In genomic region chr12:108794979-108795537, GRCm38 (mm10) we compare ENCODE assay signal across 8 mouse cellular contexts. TPM values are rescaled to one million over a fixed set of nuclear protein-coding genes. Genes with fewer than 3 reads are reported as not detected.
A peak's percentile ranks its signal among the peaks of the same experiment; 100 is the strongest.
DNase-seq lines count a peak whose midpoint lies in the region; ATAC-seq and TF ChIP-seq lines count a peak whose summit lies in the region.

No protein-coding gene starts in this region.

- peak overlapping the region; percentile 96 for H3K9ac ChIP-seq in heart, adult 2 months (ENCODE audit: low read depth, low read length)
- H3K9ac ChIP-seq in ES-E14 (ENCODE audit: insufficient read depth, low read depth, low read length, poor library complexity, severe bottlenecking), result no peak overlapping the region; the same call in 1 of the 2 replicates
- H3K9ac ChIP-seq in forebrain, embryonic 14.5 days (ENCODE audit: low read length), result peak overlapping the region; percentile 89
- peak overlapping the region; percentile 91 for H3K9ac ChIP-seq in liver, embryonic 15.5 days

- ATAC-seq in forebrain, embryonic 14.5 days, result no peak
- no peak for ATAC-seq in liver, embryonic 15.5 days (ENCODE audit: insufficient read depth)

- peak overlapping the region; percentile 92 for H3K27ac ChIP-seq in heart, adult 2 months
- H3K27ac ChIP-seq in ES-E14 (ENCODE audit: insufficient read depth, low read depth, low read length, poor library complexity, severe bottlenecking), result no peak overlapping the region; the same call in 1 of the 2 replicates
- H3K27ac ChIP-seq in forebrain, embryonic 14.5 days (ENCODE audit: low read depth, low read length), result no peak overlapping the region
- H3K27ac ChIP-seq in liver, embryonic 15.5 days (replicated peaks), result peak overlapping the region; percentile 100

- no peaks in the 10 kb centered on the region for H3K27me3 ChIP-seq in heart, adult 2 months (ENCODE audit: control insufficient read depth, insufficient read depth, low read length)
- no peaks in the 10 kb centered on the region for H3K27me3 ChIP-seq in forebrain, embryonic 14.5 days (replicated peaks; ENCODE audit: control insufficient read depth, insufficient read depth, low read length)
- no peaks in the 10 kb centered on the region for H3K27me3 ChIP-seq in liver, embryonic 15.5 days

- peaks cover 4% of the 10 kb centered on the region for H3K79me2 ChIP-seq in heart, adult 2 months (replicated peaks; ENCODE audit: control insufficient read depth, insufficient read depth, low read length)

- H3K4me3 ChIP-seq in heart, adult 2 months, result peak overlapping the region; percentile 93
- peak overlapping the region; percentile 98 for H3K4me3 ChIP-seq in ES-E14 (ENCODE audit: insufficient read depth in 1 of 2, low read depth in 1 of 2, low read length in 2 of 2, poor library complexity in 1 of 2, severe bottlenecking in 1 of 2)
- H3K4me3 ChIP-seq in forebrain, embryonic 14.5 days (ENCODE audit: low read depth, low read length), result peak overlapping the region; percentile 99
- H3K4me3 ChIP-seq in liver, embryonic 15.5 days (replicated peaks), result peak overlapping the region; percentile 95

- in situ Hi-C loops in ES-E14 (cut with MboI; ENCODE audit: low sequenced_read_pairs in 2 of 2, unreplicated experiment in 2 of 2), result no loop called here

- TF ChIP-seq EP300 in heart, adult 2 months (IDR thresholded peaks at IDR 0.05; ENCODE audit: insufficient read depth, low read depth, low read length), result no peak

- peak overlapping the region; percentile 87 for H3K4me2 ChIP-seq in forebrain, embryonic 14.5 days (ENCODE audit: low read length)
- peak overlapping the region; percentile 75 for H3K4me2 ChIP-seq in liver, embryonic 15.5 days

- H3K9me3 ChIP-seq in ES-E14 (ENCODE audit: control insufficient read depth, insufficient read depth, low read depth, low read length), result no peaks in the 10 kb centered on the region
- no peaks in the 10 kb centered on the region for H3K9me3 ChIP-seq in forebrain, embryonic 14.5 days (replicated peaks; ENCODE audit: control insufficient read depth, low read length)
- no peaks in the 10 kb centered on the region for H3K9me3 ChIP-seq in liver, embryonic 15.5 days (replicated peaks)

- TF ChIP-seq CTCF in heart, adult 2 months (IDR thresholded peaks at IDR 0.05), result no peak

- H3K4me1 ChIP-seq in heart, adult 2 months (ENCODE audit: control insufficient read depth, insufficient read depth, low read length), result peaks cover 7% of the 10 kb centered on the region
- peaks cover 4 to 7% of the 10 kb centered on the region in 2 experiments; a peak in 3 of 4 replicates for H3K4me1 ChIP-seq in ES-E14 (ENCODE audit: control insufficient read depth in 2 of 2, insufficient read depth in 2 of 2, low read length in 2 of 2, poor library complexity in 1 of 2)
- H3K4me1 ChIP-seq in forebrain, embryonic 14.5 days (ENCODE audit: control insufficient read depth, insufficient read depth, low read length), result peaks cover 29% of the 10 kb centered on the region
- peaks cover 59% of the 10 kb centered on the region for H3K4me1 ChIP-seq in liver, embryonic 15.5 days (replicated peaks)

- no peak for DNase-seq in heart, adult 2 months
- DNase-seq in heart, adult 8-10 months (ENCODE audit: low spot score), result no peak
- DNase-seq in ES-E14 (ENCODE audit: low read depth, low spot score) (no peak), MN1 (ENCODE audit: low spot score) (no peak)
- peak; percentile 17 for DNase-seq in forebrain, embryonic 14.5 days (ENCODE audit: low spot score)
- DNase-seq in left cerebral cortex, adult 18-20 months (ENCODE audit: low spot score in 2 of 2), result no peak
- no peak for DNase-seq in adrenal gland, adult 18-20 months (ENCODE audit: low spot score in 2 of 2)

- WGBS in heart, adult 2 months, result 4% methylated on average over 9 of the region's 9 CpGs
- WGBS in forebrain, embryonic 14.5 days, result 18% methylated on average over 9 of the region's 9 CpGs
- WGBS in liver, embryonic 15.5 days (ENCODE audit: insufficient replicate concordance), result 3% methylated on average over 9 of the region's 9 CpGs

- TF ChIP-seq POLR2A in heart, adult 2 months (IDR thresholded peaks at IDR 0.05; ENCODE audit: insufficient read depth, low read depth, low read length), result no peak

- intact Hi-C loops in heart, adult 2 months (cut with DNase I), result loop anchor here (2.0 to 10.0 kb wide), 3 partner anchors 40 to 610 kb away; partner anchors contain the start of genes Slc25a29, Wars and Wdr25

- peaks cover 18% of the 10 kb centered on the region for H3K36me3 ChIP-seq in heart, adult 2 months (ENCODE audit: control insufficient read depth, insufficient read depth, low read length)
- peaks cover 7% of the 10 kb centered on the region for H3K36me3 ChIP-seq in ES-E14 (ENCODE audit: control insufficient read depth, insufficient read depth, low read length, poor library complexity, severe bottlenecking)
- 0 out of 2 replicates have a peak, but pooled peaks cover 3% of the 10 kb centered on the region for H3K36me3 ChIP-seq in forebrain, embryonic 14.5 days (ENCODE audit: control insufficient read depth, insufficient read depth, low read length)
- peaks cover 10% of the 10 kb centered on the region for H3K36me3 ChIP-seq in liver, embryonic 15.5 days (replicated peaks)

TF ChIP-seq in ES-E14, 5 proteins besides CTCF, POLR2A, EP300 and RAD21:
- no peak for TF ChIP-seq ZNF384 (IDR thresholded peaks at IDR 0.05; ENCODE audit: low read depth, low read length)

RNA-seq across cellular contexts. Expression of gene Yy1, which starts 2.3 kb away (rescaled TPM):
- 10 to 100 TPM; 34.4 to 38.8 TPM for total RNA-seq in heart, adult 2 months (2021)
- polyA plus RNA-seq in heart, adult 2 months (2012; rRNA removed), result 7.1 and 10.3 TPM in 2 replicates
- total RNA-seq in heart, adult 8-10 months (2022), result 10 to 100 TPM; 24.8 to 34.8 (median 28.6) TPM
- total RNA-seq in ES-E14 (2012; rRNA removed), result 40.5 and 42.2 TPM in 2 replicates
- 15.7 and 17.6 TPM in 2 replicates for polyA plus RNA-seq in forebrain, embryonic 14.5 days (2014; fragmentation: Nextera tagmentation; extraction: Ambion mirVana)
- 7.6 and 8.8 TPM in 2 replicates for polyA plus RNA-seq in liver, embryonic 15.5 days (2015; fragmentation: Nextera tagmentation; extraction: Ambion mirVana)
- total RNA-seq in left cerebral cortex, adult 18-20 months (2021), result 10 to 100 TPM; 47.6 to 48.6 TPM
- 10 to 100 TPM; 55.5 to 79.9 TPM for total RNA-seq in adrenal gland, adult 18-20 months (2021)

RNA-seq across cellular contexts. Expression of gene Slc25a29, which starts 40.6 kb away (rescaled TPM):
- 10 to 100 TPM in 1 of 2 experiments, 1 to 10 TPM in 1; 8.0 to 16.8 TPM for total RNA-seq in heart, adult 2 months (2021)
- 14.2 and 17.3 TPM in 2 replicates for polyA plus RNA-seq in heart, adult 2 months (2012; rRNA removed)
- total RNA-seq in heart, adult 8-10 months (2022), result 10 to 100 TPM; 13.1 to 16.9 (median 14.1) TPM
- 2.1 and 3.5 TPM in 2 replicates for total RNA-seq in ES-E14 (2012; rRNA removed)
- polyA plus RNA-seq in forebrain, embryonic 14.5 days (2014; fragmentation: Nextera tagmentation; extraction: Ambion mirVana), result 21.7 and 23.4 TPM in 2 replicates
- 1.3 and 1.4 TPM in 2 replicates for polyA plus RNA-seq in liver, embryonic 15.5 days (2015; fragmentation: Nextera tagmentation; extraction: Ambion mirVana)
- total RNA-seq in left cerebral cortex, adult 18-20 months (2021), result 10 to 100 TPM; 14.3 to 15.3 TPM
- total RNA-seq in adrenal gland, adult 18-20 months (2021), result 10 to 100 TPM; 17.5 to 30.1 TPM

RNA-seq across cellular contexts. Expression of gene Slc25a47, which starts 40.8 kb away (rescaled TPM):
- total RNA-seq in heart, adult 2 months (2021), result 1 to 10 TPM; 6.5 to 7.1 TPM
- 10.5 and 15.0 TPM in 2 replicates for polyA plus RNA-seq in heart, adult 2 months (2012; rRNA removed)
- 1 to 10 TPM; 6.9 to 7.6 (median 7.3) TPM for total RNA-seq in heart, adult 8-10 months (2022)
- total RNA-seq in ES-E14 (2012; rRNA removed), result 8.1 and 8.6 TPM in 2 replicates
- polyA plus RNA-seq in forebrain, embryonic 14.5 days (2014; fragmentation: Nextera tagmentation; extraction: Ambion mirVana), result 14.1 and 17.3 TPM in 2 replicates
- 13.2 and 23.3 TPM in 2 replicates for polyA plus RNA-seq in liver, embryonic 15.5 days (2015; fragmentation: Nextera tagmentation; extraction: Ambion mirVana)
- total RNA-seq in left cerebral cortex, adult 18-20 months (2021), result 1 to 10 TPM; 8.6 to 9.1 TPM
- 10 to 100 TPM; 12.6 to 14.6 TPM for total RNA-seq in adrenal gland, adult 18-20 months (2021)

Comparison
In these comparisons a context has a peak if more than half of its experiments do, and no peak if none do; other contexts are left out.
1. H3K27ac ChIP-seq: peak in heart, adult 2 months (single experiment) and liver, embryonic 15.5 days (single experiment); none in ES-E14 (single experiment) and forebrain, embryonic 14.5 days (single experiment).
2. Peak in every context shown above with its lines, with median percentiles within 50 percentile points of each other: H3K4me3 ChIP-seq.